Mouse (Mus musculus): ENCODE results near the gene Sdf2.

GRCm38 (mm10) chr11:78240193-78240857, 5.2 kb upstream of the Sdf2 start:
- no peak for TF ChIP-seq CTCF (IDR thresholded peaks at IDR 0.05 in 2 of 3, conservative IDR thresholded peaks at IDR 0.05 in 1 of 3; ENCODE audit: control insufficient read depth in 1 of 3, insufficient read depth in 1 of 3, low read depth in 2 of 3, low read length in 3 of 3, poor library complexity in 1 of 3, severe bottlenecking in 1 of 3)
- TF ChIP-seq HCFC1 (IDR thresholded peaks at IDR 0.05; ENCODE audit: low read depth, low read length), result no peak
- no peak for TF ChIP-seq GATA1 (IDR thresholded peaks at IDR 0.05; ENCODE audit: low read depth, low read length)
- TF ChIP-seq ELF1 (IDR thresholded peaks at IDR 0.05; ENCODE audit: low read depth, low read length), result no peak
- no peak for TF ChIP-seq TBP (IDR thresholded peaks at IDR 0.05; ENCODE audit: low read depth, low read length)
